ENCODE assay signal across 8 mouse cellular contexts in the genomic region with DNA sequence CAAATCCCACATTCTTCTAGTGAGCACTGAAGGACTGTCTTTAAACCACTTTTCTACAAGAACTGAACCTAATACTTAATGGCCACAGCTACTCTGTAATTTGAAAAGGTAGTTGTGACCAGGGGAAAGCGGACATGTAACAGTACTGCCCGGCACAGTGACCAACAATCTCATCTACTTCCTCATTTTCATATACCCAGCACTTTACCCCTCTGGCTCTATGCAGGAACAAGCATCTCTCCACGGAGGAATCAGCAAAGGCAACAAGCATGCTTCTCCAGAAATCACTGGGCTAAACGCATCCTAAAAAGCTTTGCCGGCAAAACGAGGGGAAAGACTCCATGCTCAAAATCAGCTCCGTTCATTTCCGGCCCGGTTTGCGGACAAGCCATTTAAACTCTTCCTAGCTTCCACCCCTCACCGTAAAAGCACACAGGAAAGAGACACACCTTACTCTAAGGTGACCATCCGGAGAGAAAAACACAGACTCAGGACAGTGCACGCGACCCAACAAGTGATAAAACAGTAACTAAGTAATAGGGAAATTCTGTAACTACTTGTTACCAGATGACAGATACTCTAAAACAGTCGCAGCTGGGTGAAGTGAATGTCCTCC. TPM values are rescaled to one million over a fixed set of nuclear protein-coding genes. Genes with fewer than 3 reads are reported as not detected.
DNase-seq lines count a peak whose midpoint lies in the region; ATAC-seq and TF ChIP-seq lines count a peak whose summit lies in the region.

No protein-coding gene starts in this region.

- H3K27me3 ChIP-seq in heart, adult 2 months (ENCODE audit: control insufficient read depth, insufficient read depth, low read length) = no peaks in the 10 kb centered on the region
- H3K27me3 ChIP-seq in forebrain, embryonic 16.5 days (replicated peaks; ENCODE audit: control insufficient read depth, insufficient read depth, low read length) = no peaks in the 10 kb centered on the region
- no peaks in the 10 kb centered on the region for H3K27me3 ChIP-seq in liver, embryonic 16.5 days (ENCODE audit: control insufficient read depth, insufficient read depth, low read depth, low read length)

- peak overlapping the region; percentile 87 for H3K9ac ChIP-seq in heart, adult 2 months (ENCODE audit: low read depth, low read length)
- peak overlapping the region; percentile 93 for H3K9ac ChIP-seq in forebrain, embryonic 16.5 days (replicated peaks; ENCODE audit: low read depth, low read length)
- H3K9ac ChIP-seq in liver, embryonic 16.5 days (ENCODE audit: low read depth, low read length) = peak overlapping the region; percentile 95

- intact Hi-C loops in heart, adult 2 months (cut with DNase I) = loop anchor here (2.0 kb wide), 1 partner anchor 86 kb away; a partner anchor contains a TSS

- H3K9me3 ChIP-seq in forebrain, embryonic 16.5 days (ENCODE audit: control insufficient read depth, low read length) = no peaks in the 10 kb centered on the region
- H3K9me3 ChIP-seq in liver, embryonic 16.5 days (replicated peaks; ENCODE audit: control insufficient read depth, low read length) = no peaks in the 10 kb centered on the region

- H3K36me3 ChIP-seq in heart, adult 2 months (ENCODE audit: control insufficient read depth, insufficient read depth, low read length) = peaks cover 3% of the 10 kb centered on the region
- H3K36me3 ChIP-seq in forebrain, embryonic 16.5 days (ENCODE audit: control insufficient read depth, insufficient read depth) = peaks cover 17% of the 10 kb centered on the region
- peaks cover 22% of the 10 kb centered on the region for H3K36me3 ChIP-seq in liver, embryonic 16.5 days (ENCODE audit: control insufficient read depth, insufficient read depth)

- peaks cover 10% of the 10 kb centered on the region for H3K4me1 ChIP-seq in heart, adult 2 months (ENCODE audit: control insufficient read depth, insufficient read depth, low read length)
- peaks cover 26% of the 10 kb centered on the region for H3K4me1 ChIP-seq in forebrain, embryonic 16.5 days (replicated peaks; ENCODE audit: control insufficient read depth, insufficient read depth, low read length)
- H3K4me1 ChIP-seq in liver, embryonic 16.5 days (ENCODE audit: control insufficient read depth, low read depth, low read length) = peaks cover 29% of the 10 kb centered on the region

- peak; percentile 35 for ATAC-seq in CD4-positive, CD25-positive, alpha-beta regulatory T cell, adult 4 months
- ATAC-seq in forebrain, embryonic 16.5 days = no peak
- ATAC-seq in liver, embryonic 16.5 days (ENCODE audit: low read depth) = no peak

- H3K4me3 ChIP-seq in heart, adult 2 months = peak overlapping the region; percentile 93
- H3K4me3 ChIP-seq in forebrain, embryonic 16.5 days (replicated peaks; ENCODE audit: low read length) = peak overlapping the region; percentile 94
- peak overlapping the region; percentile 93 for H3K4me3 ChIP-seq in liver, embryonic 16.5 days (ENCODE audit: low read depth, low read length)

- TF ChIP-seq EP300 in heart, adult 2 months (IDR thresholded peaks at IDR 0.05; ENCODE audit: insufficient read depth, low read depth, low read length) = no peak

- no peak for TF ChIP-seq POLR2A in heart, adult 2 months (IDR thresholded peaks at IDR 0.05; ENCODE audit: insufficient read depth, low read depth, low read length)

- peak overlapping the region; percentile 79 for H3K4me2 ChIP-seq in forebrain, embryonic 16.5 days (ENCODE audit: low read length)
- peak overlapping the region; percentile 82 for H3K4me2 ChIP-seq in liver, embryonic 16.5 days (ENCODE audit: low read depth, low read length)

- peak overlapping the region; percentile 86 for H3K27ac ChIP-seq in heart, adult 2 months
- no peak overlapping the region for H3K27ac ChIP-seq in forebrain, embryonic 16.5 days (ENCODE audit: low read length)
- peak overlapping the region; percentile 87; the same call in 1 of the 2 replicates for H3K27ac ChIP-seq in liver, embryonic 16.5 days (ENCODE audit: low read length)

- WGBS in heart, adult 2 months = 5% methylated on average over 15 of the region's 15 CpGs
- WGBS in forebrain, embryonic 16.5 days = 26% methylated on average over 15 of the region's 15 CpGs
- 9% methylated on average over 15 of the region's 15 CpGs for WGBS in liver, embryonic 16.5 days (ENCODE audit: insufficient replicate concordance)

- peaks cover 9% of the 10 kb centered on the region for H3K79me2 ChIP-seq in heart, adult 2 months (replicated peaks; ENCODE audit: control insufficient read depth, insufficient read depth, low read length)

- TF ChIP-seq CTCF in heart, adult 2 months (IDR thresholded peaks at IDR 0.05) = no peak

- DNase-seq in heart, adult 2 months = no peak
- DNase-seq in heart, adult 8-10 months (ENCODE audit: low spot score) = no peak
- DNase-seq in right cerebral cortex, adult 18-20 months = no peak
- no peak for DNase-seq in left cerebral cortex, adult 18-20 months (ENCODE audit: low spot score in 2 of 2)
- no peak for DNase-seq in cerebellum, adult 11 months

RNA-seq across cellular contexts. Expression of a gene that starts 1.5 kb away (rescaled TPM):
- 10 to 100 TPM; 28.7 to 31.0 TPM for total RNA-seq in heart, adult 2 months (2021)
- 7.7 and 9.1 TPM in 2 replicates for polyA plus RNA-seq in heart, adult 2 months (2012; rRNA removed)
- 10 to 100 TPM; 26.5 to 29.6 (median 28.6) TPM for total RNA-seq in heart, adult 8-10 months (2022)
- 10 to 100 TPM; 19.2 to 19.6 TPM for polyA plus RNA-seq in CD4-positive, CD25-positive, alpha-beta regulatory T cell, adult 4 months (2017; shearing (Covaris generic))
- polyA plus RNA-seq in forebrain, embryonic 16.5 days (2015; fragmentation: Nextera tagmentation; extraction: Ambion mirVana) = 27.3 and 27.6 TPM in 2 replicates
- 6.1 and 7.0 TPM in 2 replicates for polyA plus RNA-seq in liver, embryonic 16.5 days (2015; fragmentation: Nextera tagmentation; extraction: Ambion mirVana)
- 10 to 100 TPM; 49.9 to 53.0 TPM for total RNA-seq in left cerebral cortex, adult 18-20 months (2021)

RNA-seq across cellular contexts. Expression of a gene that starts 18.9 kb away (rescaled TPM):
- 1 to 10 TPM; 8.2 to 9.1 TPM for total RNA-seq in heart, adult 2 months (2021)
- 3.3 and 6.0 TPM in 2 replicates for polyA plus RNA-seq in heart, adult 2 months (2012; rRNA removed)
- total RNA-seq in heart, adult 8-10 months (2022) = 10 to 100 TPM in 1 of 4 experiments, 1 to 10 TPM in 3; 6.6 to 11.4 (median 8.3) TPM
- polyA plus RNA-seq in CD4-positive, CD25-positive, alpha-beta regulatory T cell, adult 4 months (2017; shearing (Covaris generic)) = 1 to 10 TPM; 4.7 to 4.9 TPM
- polyA plus RNA-seq in forebrain, embryonic 16.5 days (2015; fragmentation: Nextera tagmentation; extraction: Ambion mirVana) = 23.1 and 23.8 TPM in 2 replicates
- polyA plus RNA-seq in liver, embryonic 16.5 days (2015; fragmentation: Nextera tagmentation; extraction: Ambion mirVana) = 10.0 and 10.2 TPM in 2 replicates
- 1 to 10 TPM; 9.3 to 9.7 TPM for total RNA-seq in left cerebral cortex, adult 18-20 months (2021)
